Comparison of ENCODE assay signal across 15 mouse cellular contexts in genomic region chr9:50855133-50855766, GRCm38 (mm10). TPM values are rescaled to one million over a fixed set of nuclear protein-coding genes. Genes with fewer than 3 reads are reported as not detected.
DNase-seq lines count a peak whose midpoint lies in the region; ATAC-seq and TF ChIP-seq lines count a peak whose summit lies in the region.
"Had no signal": no experiment of that assay in that cellular context is flagged by ENCODE, and none has a peak within 500 bp of the region (broad histone marks: within the 10 kb centered on the region; RNA-seq: fewer than 3 reads in every experiment).

No protein-coding gene starts in this region.

- H3K9me3 ChIP-seq in heart, embryonic 11.5 days (replicated peaks; ENCODE audit: control insufficient read depth, low read length) = no peaks in the 10 kb centered on the region
- H3K9me3 ChIP-seq in liver, embryonic 11.5 days (ENCODE audit: control insufficient read depth, low read length) = no peaks in the 10 kb centered on the region
- H3K9me3 ChIP-seq: forebrain, embryonic 15.5 days; hindbrain, embryonic 12.5 days; kidney, embryonic 15.5 days; midbrain, embryonic 13.5 days; neural tube, embryonic 15.5 days had no signal

- 0 out of 2 replicates have a peak overlapping the region, but pooled peaks have one; percentile 82 for H3K27ac ChIP-seq in heart, embryonic 11.5 days (ENCODE audit: low read depth, low read length)
- H3K27ac ChIP-seq in bone marrow, adult 2 months (ENCODE audit: control insufficient read depth, insufficient read depth, low read depth, low read length, poor library complexity) = peak overlapping the region; percentile 32; the same call in 1 of the 2 replicates
- H3K27ac ChIP-seq in liver, embryonic 11.5 days (ENCODE audit: low read depth, low read length) = peak overlapping the region; percentile 83
- H3K27ac ChIP-seq: midbrain, embryonic 13.5 days had no signal

- H3K4me1 ChIP-seq in heart, embryonic 11.5 days (ENCODE audit: control insufficient read depth, insufficient read depth, low read length) = peaks cover 21% of the 10 kb centered on the region
- H3K4me1 ChIP-seq in bone marrow, adult 2 months (ENCODE audit: control insufficient read depth, insufficient read depth, low read length) = peaks cover 7% of the 10 kb centered on the region
- H3K4me1 ChIP-seq in liver, embryonic 11.5 days (replicated peaks; ENCODE audit: control insufficient read depth, insufficient read depth, low read length) = peaks cover 38% of the 10 kb centered on the region

- H3K27me3 ChIP-seq in heart, embryonic 11.5 days (ENCODE audit: control insufficient read depth, insufficient read depth, low read length) = no peaks in the 10 kb centered on the region
- H3K27me3 ChIP-seq in liver, embryonic 11.5 days (replicated peaks; ENCODE audit: control insufficient read depth, insufficient read depth, low read length) = no peaks in the 10 kb centered on the region
- H3K27me3 ChIP-seq: forebrain, embryonic 15.5 days; hindbrain, embryonic 12.5 days; kidney, embryonic 15.5 days; midbrain, embryonic 13.5 days; neural tube, embryonic 15.5 days had no signal

- no peak overlapping the region for H3K4me2 ChIP-seq in heart, embryonic 11.5 days
- peak overlapping the region; percentile 83 for H3K4me2 ChIP-seq in liver, embryonic 11.5 days

- peaks cover 2% of the 10 kb centered on the region; the same call in 1 of the 2 replicates for H3K36me3 ChIP-seq in heart, embryonic 11.5 days (ENCODE audit: control insufficient read depth, insufficient read depth, low read length)
- H3K36me3 ChIP-seq in liver, embryonic 11.5 days (ENCODE audit: control insufficient read depth, insufficient read depth, low read length) = peaks cover 9% of the 10 kb centered on the region

- no peak for DNase-seq in heart, adult 8-10 months (ENCODE audit: low spot score)
- no peak for DNase-seq in liver, embryonic 11.5 days (ENCODE audit: low spot score)
- DNase-seq in gastrocnemius, postnatal 10 days = no peak
- no peak for DNase-seq in heart, postnatal 36 days
- DNase-seq: cerebellum, adult 11-12 months; right cerebral cortex, postnatal 25 days; thymus, adult 18-20 months had no signal

- H3K9ac ChIP-seq in heart, embryonic 11.5 days (ENCODE audit: low read depth, low read length) = no peak overlapping the region
- no peak overlapping the region; the same call in 1 of the 2 replicates for H3K9ac ChIP-seq in liver, embryonic 11.5 days (ENCODE audit: low read depth, low read length)
- H3K9ac ChIP-seq: midbrain, embryonic 13.5 days had no signal

- intact Hi-C loops in heart, postnatal 36 days (cut with DNase I) = no loop called here

- TF ChIP-seq CTCF in bone marrow, adult 2 months (IDR thresholded peaks at IDR 0.05; ENCODE audit: control insufficient read depth, insufficient read depth, low read length) = no peak

- no peak for TF ChIP-seq POLR2A in bone marrow, adult 2 months (IDR thresholded peaks at IDR 0.05; ENCODE audit: borderline replicate concordance, control insufficient read depth, low read depth, low read length)

- no peak overlapping the region for H3K4me3 ChIP-seq in heart, embryonic 11.5 days (ENCODE audit: low read depth, low read length)
- H3K4me3 ChIP-seq in bone marrow, adult 2 months (replicated peaks; ENCODE audit: control insufficient read depth, low read depth, low read length) = no peak overlapping the region
- H3K4me3 ChIP-seq in liver, embryonic 11.5 days (ENCODE audit: low read depth, low read length) = peak overlapping the region; percentile 4; the same call in 1 of the 2 replicates

- WGBS in heart, embryonic 11.5 days (ENCODE audit: insufficient replicate concordance) = 77% methylated on average over 5 of the region's 5 CpGs
- 63% methylated on average over 5 of the region's 5 CpGs for WGBS in bone marrow, adult 2 months
- WGBS in liver, embryonic 11.5 days = 53% methylated on average over 5 of the region's 5 CpGs

- no peak for ATAC-seq in heart, embryonic 11.5 days (replicated peaks; ENCODE audit: insufficient number of reproducible peaks, low FRiP score, low TSS enrichment)
- peak; percentile 62 for ATAC-seq in liver, embryonic 11.5 days (replicated peaks; ENCODE audit: low FRiP score)
- ATAC-seq in megakaryocyte-erythroid progenitor cell, adult 5-6 weeks (replicated peaks; ENCODE audit: low FRiP score, low TSS enrichment, poor library complexity, severe bottlenecking) = peak; percentile 29
- ATAC-seq: midbrain, embryonic 13.5 days had no signal

RNA-seq across cellular contexts. Expression of gene Ppp2r1b, which starts 10.1 kb away (rescaled TPM):
- polyA plus RNA-seq in heart, embryonic 11.5 days (2014; fragmentation: Nextera tagmentation; extraction: Ambion mirVana) = 63.1 and 66.9 TPM in 2 replicates
- 10 to 100 TPM in 2 of 4 experiments, 1 to 10 TPM in 2; 6.5 to 11.8 (median 9.8) TPM for total RNA-seq in heart, adult 8-10 months (2022)
- polyA plus RNA-seq in bone marrow, adult 2 months (2011; ENCODE audit: insufficient read depth, insufficient read length, low replicate concordance, missing spikeins) = 18.1 and 29.1 TPM in 2 replicates
- 143 and 172 TPM in 2 replicates for polyA plus RNA-seq in liver, embryonic 11.5 days (2014; fragmentation: Nextera tagmentation; extraction: Ambion mirVana)
- 89.1 and 93.7 TPM in 2 replicates for total RNA-seq in megakaryocyte-erythroid progenitor cell, adult 5-6 weeks (2014; fragmentation: Nextera tagmentation)
- total RNA-seq in megakaryocyte-erythroid progenitor cell, adult 5-6 weeks (2017) = 88.2 and 109 TPM in 2 replicates
- 10 to 100 TPM in 1 of 2 experiments, 1 to 10 TPM in 1; 7.0 to 10.3 TPM for total RNA-seq in gastrocnemius, postnatal 10 days (2021)
- total RNA-seq in heart, postnatal 36 days (2021) = 10 to 100 TPM; 11.4 to 12.5 TPM

Comparison
In these comparisons a context has a peak if more than half of its experiments do, and no peak if none do; other contexts are left out.
1. H3K27ac ChIP-seq: peak in every context shown above with its lines; median percentile 83 in liver, embryonic 11.5 days; 82 in heart, embryonic 11.5 days; 32 in bone marrow, adult 2 months.
2. RNA of gene Ppp2r1b, which starts 10.1 kb away (total RNA-seq): 88.2 to 109 TPM in megakaryocyte-erythroid progenitor cell, adult 5-6 weeks; 11.4 to 12.5 TPM in heart, postnatal 36 days, 6.5 to 11.8 TPM in heart, adult 8-10 months and 7.0 to 10.3 TPM in gastrocnemius, postnatal 10 days; every median in the first group is over 4 times any median in the second.